Mouse (Mus musculus): ENCODE measurements around the gene Rbfox1.
A peak's percentile ranks its signal among the peaks of the same experiment; 100 is the strongest.

The Rbfox1 gene

GRCm38 (mm10) chr16:7097951-7098710, 1213.0 kb downstream of the Rbfox1 start:
- DNase-seq: no peak

- peak; percentile 79 for DNase-seq
Measured at GRCm38 (mm10) chr16:7099506-7100300, 1214.5 kb downstream of the Rbfox1 start.

- no peak for DNase-seq
Measured at GRCm38 (mm10) chr16:7102486-7102885, 1217.3 kb downstream of the Rbfox1 start.

- no peak for DNase-seq
Measured at GRCm38 (mm10) chr16:7103301-7103700, 1218.1 kb downstream of the Rbfox1 start.

GRCm38 (mm10) chr16:7106450-7107015, 1221.4 kb downstream of the Rbfox1 start:
- no peak for DNase-seq

- no peak for DNase-seq
Measured at GRCm38 (mm10) chr16:7115945-7116344, 1230.8 kb downstream of the Rbfox1 start.

GRCm38 (mm10) chr16:7129591-7129990, 1244.4 kb downstream of the Rbfox1 start:
- DNase-seq: no peak

GRCm38 (mm10) chr16:7132434-7132833, 1247.3 kb downstream of the Rbfox1 start:
- DNase-seq: no peak

- peak; percentile 29 for DNase-seq
Measured at GRCm38 (mm10) chr16:7136971-7137370, 1251.8 kb downstream of the Rbfox1 start.

GRCm38 (mm10) chr16:7139480-7139879, 1254.3 kb downstream of the Rbfox1 start:
- DNase-seq: no peak

- no peak for DNase-seq
Measured at GRCm38 (mm10) chr16:7140909-7141308, 1255.8 kb downstream of the Rbfox1 start.

GRCm38 (mm10) chr16:7145505-7145904, 1260.3 kb downstream of the Rbfox1 start:
- no peak for DNase-seq

GRCm38 (mm10) chr16:7146454-7146853, 1261.3 kb downstream of the Rbfox1 start:
- no peak for DNase-seq

GRCm38 (mm10) chr16:7147884-7148283, 1262.7 kb downstream of the Rbfox1 start:
- no peak for DNase-seq

GRCm38 (mm10) chr16:7149106-7149899, 1264.1 kb downstream of the Rbfox1 start:
- DNase-seq: no peak

GRCm38 (mm10) chr16:7150201-7150791, 1265.1 kb downstream of the Rbfox1 start:
- DNase-seq: no peak

GRCm38 (mm10) chr16:7152401-7152800, 1267.2 kb downstream of the Rbfox1 start:
- DNase-seq: no peak

- DNase-seq: no peak
Measured at GRCm38 (mm10) chr16:7154671-7155070, 1269.5 kb downstream of the Rbfox1 start.

- no peak for DNase-seq
Measured at GRCm38 (mm10) chr16:7158856-7159826, 1274.0 kb downstream of the Rbfox1 start.

GRCm38 (mm10) chr16:7159827-7160217, 1274.7 kb downstream of the Rbfox1 start:
- no peak for DNase-seq

GRCm38 (mm10) chr16:7162168-7162567, 1277.0 kb downstream of the Rbfox1 start:
- DNase-seq: no peak
